Mouse (Mus musculus) embryonic fibroblast, embryonic 13.5 days (primary cell): ENCODE measurements around the gene Kdelc2.

Source experiments
- CTCF ChIP-seq: IDR thresholded peaks from 2 replicates; pipeline ENCODE4 v1.5.1; 2011; ENCODE audit warnings: mild to moderate bottlenecking, control low read depth, low read length, moderate library complexity, borderline replicate concordance; ENCODE audit not compliant: insufficient read depth
- POLR2A ChIP-seq: IDR thresholded peaks from 2 replicates; pipeline ENCODE4 v1.6.1; 2011; ENCODE audit warnings: low read depth, mild to moderate bottlenecking, control low read depth, low read length, moderate library complexity

DNA sequence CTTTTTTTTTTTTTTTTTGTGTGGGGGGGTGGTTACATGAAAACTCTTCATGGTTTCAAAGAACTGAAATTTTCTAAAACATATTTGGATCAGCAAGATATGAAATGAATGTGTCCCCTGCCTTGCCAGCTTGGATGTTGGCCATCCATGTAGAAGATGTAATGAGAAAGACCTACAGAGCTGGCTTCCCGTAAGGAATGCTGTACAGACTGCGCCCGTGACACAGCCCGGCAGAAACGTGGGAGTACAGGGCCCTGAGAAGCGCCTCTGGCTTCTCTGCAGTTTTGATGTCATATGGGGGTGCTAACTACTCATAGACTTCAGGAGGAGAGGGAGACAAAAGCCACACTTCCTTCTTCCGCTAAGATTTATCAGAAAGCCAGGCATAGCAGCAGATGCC lies 44.2 kb upstream of the Kdelc2 start:
- TF ChIP-seq CTCF (no peak), POLR2A (no peak)
